In genomic region chr17:5419771-5420518, GRCm38 (mm10) we compare ENCODE assay signal across 21 mouse cellular contexts. TPM values are rescaled to one million over a fixed set of nuclear protein-coding genes. Genes with fewer than 3 reads are reported as not detected.
A peak's percentile ranks its signal among the peaks of the same experiment; 100 is the strongest.
DNase-seq lines count a peak whose midpoint lies in the region; ATAC-seq and TF ChIP-seq lines count a peak whose summit lies in the region.
"Had no signal": no experiment of that assay in that cellular context is flagged by ENCODE, and none has a peak within 500 bp of the region (broad histone marks: within the 10 kb centered on the region; RNA-seq: fewer than 3 reads in every experiment).

No protein-coding gene starts in this region.

- H3K4me3 ChIP-seq in heart, embryonic 11.5 days (ENCODE audit: low read depth, low read length) = no peak overlapping the region
- no peak overlapping the region for H3K4me3 ChIP-seq in lung, postnatal 0 days (ENCODE audit: low read depth, low read length)
- H3K4me3 ChIP-seq in testis, adult 2 months (ENCODE audit: control insufficient read depth, low read depth, low read length) = 0 out of 2 replicates have a peak overlapping the region, but pooled peaks have one; percentile 11
- H3K4me3 ChIP-seq: embryonic facial prominence, embryonic 15.5 days; erythroblast, embryonic 14.5 days; forebrain, embryonic 10.5 days; gastrocnemius, adult 2 months; heart, embryonic 13.5 days; hindbrain, embryonic 13.5 days had no signal

- no peaks in the 10 kb centered on the region for H3K27me3 ChIP-seq in heart, embryonic 11.5 days (ENCODE audit: control insufficient read depth, insufficient read depth, low read length)
- H3K27me3 ChIP-seq in lung, postnatal 0 days (replicated peaks; ENCODE audit: insufficient read depth, low read length) = no peaks in the 10 kb centered on the region
- H3K27me3 ChIP-seq in testis, adult 2 months (ENCODE audit: control insufficient read depth, insufficient read depth, low read length) = no peaks in the 10 kb centered on the region
- H3K27me3 ChIP-seq: embryonic facial prominence, embryonic 15.5 days; heart, embryonic 13.5 days; hindbrain, embryonic 13.5 days had no signal

- DNase-seq in heart, postnatal 10 days = no peak
- DNase-seq in lung, postnatal 0 days (ENCODE audit: low spot score) = peak; percentile 49
- no peak for DNase-seq in lung, postnatal 14 days
- no peak for DNase-seq in testis, postnatal 14 days (ENCODE audit: low spot score)
- DNase-seq: adrenal gland, adult 2 months; adrenal gland, postnatal 25 days; cerebellum, adult 8-10 months; embryo, embryonic 11 days; gastrocnemius, adult 2 months; gastrocnemius, postnatal 25 days; heart, postnatal 4 days had no signal

- H3K36me3 ChIP-seq in heart, embryonic 11.5 days (ENCODE audit: control insufficient read depth, insufficient read depth, low read length) = peaks cover 8% of the 10 kb centered on the region
- H3K36me3 ChIP-seq in lung, postnatal 0 days (ENCODE audit: insufficient read depth, low read length) = no peaks in the 10 kb centered on the region
- H3K36me3 ChIP-seq in testis, adult 2 months (ENCODE audit: control insufficient read depth, insufficient read depth, low read length) = peaks cover 2% of the 10 kb centered on the region

- no peak for TF ChIP-seq POLR2A in testis, adult 2 months (IDR thresholded peaks at IDR 0.05; ENCODE audit: control insufficient read depth, low read depth, low read length)

- no peak for TF ChIP-seq CTCF in lung, postnatal 0 days (IDR thresholded peaks at IDR 0.05)
- TF ChIP-seq CTCF in testis, adult 2 months (IDR thresholded peaks at IDR 0.05; ENCODE audit: control insufficient read depth, insufficient read depth, insufficient replicate concordance, low read depth, low read length) = no peak

- no peak overlapping the region for H3K9ac ChIP-seq in heart, embryonic 11.5 days (ENCODE audit: low read depth, low read length)
- H3K9ac ChIP-seq in lung, postnatal 0 days (replicated peaks; ENCODE audit: low read depth) = no peak overlapping the region
- H3K9ac ChIP-seq: embryonic facial prominence, embryonic 15.5 days; heart, embryonic 13.5 days; hindbrain, embryonic 13.5 days had no signal

- H3K9me3 ChIP-seq in heart, embryonic 11.5 days (replicated peaks; ENCODE audit: control insufficient read depth, low read length) = no peaks in the 10 kb centered on the region
- no peaks in the 10 kb centered on the region for H3K9me3 ChIP-seq in lung, postnatal 0 days (ENCODE audit: low read length)
- H3K9me3 ChIP-seq: embryonic facial prominence, embryonic 15.5 days; forebrain, embryonic 10.5 days; heart, embryonic 13.5 days; hindbrain, embryonic 13.5 days had no signal

- TF ChIP-seq EP300 in lung, postnatal 0 days (IDR thresholded peaks at IDR 0.05) = peak; percentile 48; the same call in 1 of the 2 replicates

- H3K27ac ChIP-seq in heart, embryonic 11.5 days (ENCODE audit: low read depth, low read length) = 0 out of 2 replicates have a peak overlapping the region, but pooled peaks have one; percentile 47
- H3K27ac ChIP-seq in lung, postnatal 0 days (ENCODE audit: low read length) = no peak overlapping the region
- H3K27ac ChIP-seq in testis, adult 2 months (ENCODE audit: control insufficient read depth, insufficient read depth, low read depth, low read length) = no peak overlapping the region
- H3K27ac ChIP-seq: embryonic facial prominence, embryonic 15.5 days; forebrain, embryonic 10.5 days; gastrocnemius, adult 2 months; heart, embryonic 13.5 days; hindbrain, embryonic 13.5 days had no signal

- H3K4me2 ChIP-seq in heart, embryonic 11.5 days = no peak overlapping the region
- no peak overlapping the region for H3K4me2 ChIP-seq in lung, postnatal 0 days (replicated peaks; ENCODE audit: low read depth, low read length)
- H3K4me2 ChIP-seq: embryonic facial prominence, embryonic 15.5 days; heart, embryonic 13.5 days; hindbrain, embryonic 13.5 days had no signal

- peaks cover 29% of the 10 kb centered on the region for H3K4me1 ChIP-seq in heart, embryonic 11.5 days (ENCODE audit: control insufficient read depth, insufficient read depth, low read length)
- H3K4me1 ChIP-seq in lung, postnatal 0 days (ENCODE audit: insufficient read depth, low read depth, low read length) = no peaks in the 10 kb centered on the region
- H3K4me1 ChIP-seq in testis, adult 2 months (ENCODE audit: control insufficient read depth, insufficient read depth, low read length) = peaks cover 8% of the 10 kb centered on the region
- H3K4me1 ChIP-seq: embryonic facial prominence, embryonic 15.5 days; forebrain, embryonic 10.5 days had no signal

- intact Hi-C loops in heart, postnatal 10 days (cut with DNase I) = no loop called here

- no peak for ATAC-seq in heart, embryonic 11.5 days (replicated peaks; ENCODE audit: insufficient number of reproducible peaks, low FRiP score, low TSS enrichment)
- peak; percentile 54; the same call in 1 of the 2 replicates for ATAC-seq in lung, postnatal 0 days
- ATAC-seq: forebrain, embryonic 14.5 days had no signal

- 66% methylated on average over 6 of the region's 6 CpGs for WGBS in heart, embryonic 11.5 days (ENCODE audit: insufficient replicate concordance)
- WGBS in lung, postnatal 0 days = 40% methylated on average over 6 of the region's 6 CpGs

RNA-seq across cellular contexts. Expression of gene Ldhal6b, which starts 1.4 kb away (rescaled TPM):
- not detected in 2 replicates for polyA plus RNA-seq in heart, embryonic 11.5 days (2014; fragmentation: Nextera tagmentation; extraction: Ambion mirVana)
- 1 to 10 TPM in 1 of 2 experiments, under 1 TPM in 1; 0.82 to 1.4 TPM for total RNA-seq in heart, postnatal 10 days (2021)
- not detected in 2 replicates for polyA plus RNA-seq in lung, postnatal 0 days (2015; fragmentation: Nextera tagmentation; extraction: Ambion mirVana)
- polyA plus RNA-seq in testis, adult 2 months (2012; rRNA removed) = 766 and 866 TPM in 2 replicates
- polyA plus RNA-seq: embryonic facial prominence, embryonic 11.5 days; embryonic facial prominence, embryonic 15.5 days; erythroblast, embryonic 14.5 days; forebrain, embryonic 10.5 days; forebrain, embryonic 14.5 days; heart, embryonic 13.5 days; heart, postnatal 0 days had no signal

RNA-seq across cellular contexts. Expression of gene Tmem242, which starts 20.1 kb away (rescaled TPM):
- polyA plus RNA-seq in heart, embryonic 11.5 days (2014; fragmentation: Nextera tagmentation; extraction: Ambion mirVana) = 121 and 139 TPM in 2 replicates
- 100 to 1,000 TPM; 124 to 126 TPM for total RNA-seq in heart, postnatal 10 days (2021)
- 84.3 and 89.0 TPM in 2 replicates for polyA plus RNA-seq in lung, postnatal 0 days (2015; fragmentation: Nextera tagmentation; extraction: Ambion mirVana)
- polyA plus RNA-seq in testis, adult 2 months (2012; rRNA removed) = 12.1 and 13.4 TPM in 2 replicates

Comparison
In these comparisons a context has a peak if more than half of its experiments do, and no peak if none do; other contexts are left out.
1. RNA of gene Ldhal6b, which starts 1.4 kb away (polyA plus RNA-seq): 766 to 866 TPM in testis, adult 2 months; not detected in heart, embryonic 11.5 days and not detected in lung, postnatal 0 days; every median in the first group is over 100 times any median in the second.